Mouse (Mus musculus) CD4-positive naive resting alpha-beta T cell, adult 76 days (primary cell): ENCODE data around the gene Prodh2. TPM values are rescaled to one million over a fixed set of nuclear protein-coding genes. Genes with fewer than 3 reads are reported as not detected.

ENCODE experiments used
- total RNA-seq: library from RNA; stranded (reverse); gene quantifications from one replicate; pipeline ENCODE4 v1.2.4, GENCODE M21; 2023

Prodh2 gene
- total RNA-seq, result not detected

GRCm38 (mm10) chr7:30493401-30493931 is at the start of gene Prodh2:
Gene Prodh2 (plus strand): TSS chr7:30493622.

GRCm38 (mm10) chr7:30444971-30445751 is 48.3 kb upstream of the Prodh2 start, which contains the start of gene Aplp1:
Gene Aplp1 (minus strand): TSS chr7:30445535.

GRCm38 (mm10) chr7:30457629-30458330 is 35.6 kb upstream of the Prodh2 start, which contains the start of the genes Kirrel2 and Nphs1:
Gene Kirrel2 (minus strand): TSS chr7:30457690.
Gene Nphs1 (plus strand): TSS chr7:30458315.

GRCm38 (mm10) chr7:30534633-30535577 is 41.5 kb downstream of the Prodh2 start, which contains the start of gene Arhgap33:
Gene Arhgap33 (minus strand): TSS chr7:30535060.

GRCm38 (mm10) chr7:30552102-30553020 is 58.9 kb downstream of the Prodh2 start, which contains the start of the genes Hspb6 and Proser3:
Gene Hspb6 (plus strand): TSS chr7:30552178.
Gene Proser3 (minus strand): TSS chr7:30552299.

GRCm38 (mm10) chr7:30559443-30559954 is 66.1 kb downstream of the Prodh2 start, which contains the start of gene Lin37:
Gene Lin37 (minus strand): TSS chr7:30559838.

Other genes starting within 250 kb of the Prodh2 start
- 0.64 TPM for gene Thap8, start 213.5 kb upstream of the Prodh2 start, total RNA-seq
- 5.8 TPM for gene Wdr62, start 213.2 kb upstream of the Prodh2 start, total RNA-seq
- gene Clip3, start 201.9 kb upstream of the Prodh2 start, total RNA-seq, result 0.53 TPM
- 64.0 TPM for gene Alkbh6, start 184.9 kb upstream of the Prodh2 start, total RNA-seq
- gene Syne4, start 178.8 kb upstream of the Prodh2 start, total RNA-seq, result 6.4 TPM
- gene E130208F15Rik, start 171.9 kb upstream of the Prodh2 start, total RNA-seq, result 5.8 TPM
- gene Sdhaf1, start 169.7 kb upstream of the Prodh2 start, total RNA-seq, result 14.3 TPM
- not detected for gene Lrfn3, start 130.8 kb upstream of the Prodh2 start, total RNA-seq
- 30.8 TPM for gene Tyrobp, start 79.9 kb upstream of the Prodh2 start, total RNA-seq
- gene Hcst, start 73.8 kb upstream of the Prodh2 start, total RNA-seq, result 153 TPM
- 83.8 TPM for gene Nfkbid, start 71.9 kb upstream of the Prodh2 start, total RNA-seq
- gene Aplp1, start 48.1 kb upstream of the Prodh2 start, total RNA-seq, result 1.3 TPM
- gene Kirrel2, start 35.9 kb upstream of the Prodh2 start, total RNA-seq, result not detected
- gene Nphs1, start 35.3 kb upstream of the Prodh2 start, total RNA-seq, result 0.29 TPM
- gene Arhgap33, start 41.4 kb downstream of the Prodh2 start, total RNA-seq, result 5.4 TPM
- 1.5 TPM for gene Hspb6, start 58.6 kb downstream of the Prodh2 start, total RNA-seq
- 8.9 TPM for gene Proser3, start 58.7 kb downstream of the Prodh2 start, total RNA-seq
- 34.1 TPM for gene Lin37, start 66.2 kb downstream of the Prodh2 start, total RNA-seq
- gene U2af1l4, start 69.7 kb downstream of the Prodh2 start, total RNA-seq, result 62.4 TPM
- gene Gm49396, start 69.7 kb downstream of the Prodh2 start, total RNA-seq, result 24.2 TPM
- 122 TPM for gene Psenen, start 70.0 kb downstream of the Prodh2 start, total RNA-seq
- 36.2 TPM for gene Igflr1, start 71.8 kb downstream of the Prodh2 start, total RNA-seq
- gene Kmt2b, start 95.1 kb downstream of the Prodh2 start, total RNA-seq, result 101 TPM
- gene Zbtb32, start 105.3 kb downstream of the Prodh2 start, total RNA-seq, result not detected
- gene Upk1a, start 119.2 kb downstream of the Prodh2 start, total RNA-seq, result not detected
- 159 TPM for gene Cox6b1, start 132.5 kb downstream of the Prodh2 start, total RNA-seq
- not detected for gene Etv2, start 142.2 kb downstream of the Prodh2 start, total RNA-seq
- 95.6 TPM for gene Rbm42, start 156.7 kb downstream of the Prodh2 start, total RNA-seq
- 33.8 TPM for gene Haus5, start 171.4 kb downstream of the Prodh2 start, total RNA-seq
- not detected for gene Pmis2, start 178.0 kb downstream of the Prodh2 start, total RNA-seq
- not detected for gene 2200002J24Rik, start 205.3 kb downstream of the Prodh2 start, total RNA-seq
- gene Atp4a, start 218.6 kb downstream of the Prodh2 start, total RNA-seq, result not detected
- gene Tmem147, start 235.9 kb downstream of the Prodh2 start, total RNA-seq, result 29.7 TPM